Mouse (Mus musculus): ENCODE measurements around the gene Cdc123. TPM values are rescaled to one million over a fixed set of nuclear protein-coding genes. Genes with fewer than 3 reads are reported as not detected.

Cdc123 gene
- polyA plus RNA-seq, 1 experiment from 2014 or later, result 244 TPM

GRCm38 (mm10) chr2:5793771-5794170, 51.2 kb downstream of the Cdc123 start:
- H3K4me3 ChIP-seq (ENCODE audit: low read length), result no peak overlapping the region
- no peak for ATAC-seq
- no peaks in the 10 kb centered on the region for H3K27me3 ChIP-seq (replicated peaks; ENCODE audit: control insufficient read depth, insufficient read depth, low read length)
- no peaks in the 10 kb centered on the region for H3K4me1 ChIP-seq (ENCODE audit: control insufficient read depth, insufficient read depth, low read depth, low read length)
- no peak overlapping the region for H3K27ac ChIP-seq (ENCODE audit: low read depth, low read length)
- H3K4me2 ChIP-seq (ENCODE audit: low read length), result no peak overlapping the region
- H3K9ac ChIP-seq (ENCODE audit: low read depth, low read length), result no peak overlapping the region
- 92% methylated on average over 10 of the region's 10 CpGs for WGBS
- peaks cover 2% of the 10 kb centered on the region; the same call in 1 of the 2 replicates for H3K9me3 ChIP-seq (ENCODE audit: control insufficient read depth, low read length)
- H3K36me3 ChIP-seq (ENCODE audit: control insufficient read depth, insufficient read depth, low read length), result peaks cover 15% of the 10 kb centered on the region

GRCm38 (mm10) chr2:5792056-5792455, 52.9 kb downstream of the Cdc123 start:
- no peak for ATAC-seq
- Histone ChIP-seq H3K27me3 (replicated peaks; ENCODE audit: control insufficient read depth, insufficient read depth, low read length) (no peaks in the 10 kb centered on the region), H3K4me3 (ENCODE audit: low read length) (no peak overlapping the region), H3K9ac (ENCODE audit: low read depth, low read length) (no peak overlapping the region), H3K27ac (ENCODE audit: low read depth, low read length) (no peak overlapping the region), H3K4me2 (ENCODE audit: low read length) (no peak overlapping the region), H3K9me3 (ENCODE audit: control insufficient read depth, low read length) (peaks cover 2% of the 10 kb centered on the region; the same call in 1 of the 2 replicates), H3K4me1 (ENCODE audit: control insufficient read depth, insufficient read depth, low read depth, low read length) (no peaks in the 10 kb centered on the region), H3K36me3 (ENCODE audit: control insufficient read depth, insufficient read depth, low read length) (peaks cover 15% of the 10 kb centered on the region)
- WGBS, result 96% methylated on average over 5 of the region's 5 CpGs

GRCm38 (mm10) chr2:5789625-5790160, 55.3 kb downstream of the Cdc123 start:
- Histone ChIP-seq H3K27me3 (replicated peaks; ENCODE audit: control insufficient read depth, insufficient read depth, low read length) (no peaks in the 10 kb centered on the region), H3K4me3 (ENCODE audit: low read length) (no peak overlapping the region), H3K27ac (ENCODE audit: low read depth, low read length) (no peak overlapping the region), H3K4me1 (ENCODE audit: control insufficient read depth, insufficient read depth, low read depth, low read length) (no peaks in the 10 kb centered on the region), H3K9me3 (ENCODE audit: control insufficient read depth, low read length) (peaks cover 2% of the 10 kb centered on the region; the same call in 1 of the 2 replicates), H3K4me2 (ENCODE audit: low read length) (no peak overlapping the region), H3K36me3 (ENCODE audit: control insufficient read depth, insufficient read depth, low read length) (peaks cover 3% of the 10 kb centered on the region), H3K9ac (ENCODE audit: low read depth, low read length) (no peak overlapping the region)
- ATAC-seq, result no peak
- WGBS, result 28% methylated on average over 4 of the region's 4 CpGs

GRCm38 (mm10) chr2:5787391-5787790, 57.6 kb downstream of the Cdc123 start:
- H3K4me2 ChIP-seq (ENCODE audit: low read length), result no peak overlapping the region
- WGBS, result 96% methylated on average over 3 of the region's 3 CpGs
- ATAC-seq, result no peak
- no peaks in the 10 kb centered on the region for H3K27me3 ChIP-seq (replicated peaks; ENCODE audit: control insufficient read depth, insufficient read depth, low read length)
- H3K4me1 ChIP-seq (ENCODE audit: control insufficient read depth, insufficient read depth, low read depth, low read length), result no peaks in the 10 kb centered on the region
- H3K9ac ChIP-seq (ENCODE audit: low read depth, low read length), result no peak overlapping the region
- H3K36me3 ChIP-seq (ENCODE audit: control insufficient read depth, insufficient read depth, low read length), result no peaks in the 10 kb centered on the region
- no peaks in the 10 kb centered on the region for H3K9me3 ChIP-seq (ENCODE audit: control insufficient read depth, low read length)
- no peak overlapping the region for H3K27ac ChIP-seq (ENCODE audit: low read depth, low read length)
- H3K4me3 ChIP-seq (ENCODE audit: low read length), result no peak overlapping the region

- Histone ChIP-seq H3K27me3 (replicated peaks; ENCODE audit: control insufficient read depth, insufficient read depth, low read length) (no peaks in the 10 kb centered on the region), H3K4me1 (ENCODE audit: control insufficient read depth, insufficient read depth, low read depth, low read length) (no peaks in the 10 kb centered on the region), H3K27ac (ENCODE audit: low read depth, low read length) (no peak overlapping the region), H3K9ac (ENCODE audit: low read depth, low read length) (no peak overlapping the region), H3K4me3 (ENCODE audit: low read length) (no peak overlapping the region), H3K4me2 (ENCODE audit: low read length) (no peak overlapping the region), H3K36me3 (ENCODE audit: control insufficient read depth, insufficient read depth, low read length) (no peaks in the 10 kb centered on the region), H3K9me3 (ENCODE audit: control insufficient read depth, low read length) (no peaks in the 10 kb centered on the region)
- no peak for ATAC-seq
- 80% methylated on average over 2 of the region's 2 CpGs for WGBS
Measured at GRCm38 (mm10) chr2:5772464-5772863, 72.5 kb downstream of the Cdc123 start.

GRCm38 (mm10) chr2:5770708-5771241, 74.2 kb downstream of the Cdc123 start:
- Histone ChIP-seq H3K9me3 (ENCODE audit: control insufficient read depth, low read length) (no peaks in the 10 kb centered on the region), H3K36me3 (ENCODE audit: control insufficient read depth, insufficient read depth, low read length) (no peaks in the 10 kb centered on the region), H3K4me3 (ENCODE audit: low read length) (no peak overlapping the region), H3K4me2 (ENCODE audit: low read length) (no peak overlapping the region), H3K27me3 (replicated peaks; ENCODE audit: control insufficient read depth, insufficient read depth, low read length) (no peaks in the 10 kb centered on the region), H3K27ac (ENCODE audit: low read depth, low read length) (no peak overlapping the region), H3K9ac (ENCODE audit: low read depth, low read length) (no peak overlapping the region), H3K4me1 (ENCODE audit: control insufficient read depth, insufficient read depth, low read depth, low read length) (no peaks in the 10 kb centered on the region)
- 59% methylated on average over 8 of the region's 8 CpGs for WGBS
- peak; percentile 85 for ATAC-seq

GRCm38 (mm10) chr2:5769630-5770029, 75.3 kb downstream of the Cdc123 start:
- H3K4me1 ChIP-seq (ENCODE audit: control insufficient read depth, insufficient read depth, low read depth, low read length), result no peaks in the 10 kb centered on the region
- no peaks in the 10 kb centered on the region for H3K27me3 ChIP-seq (replicated peaks; ENCODE audit: control insufficient read depth, insufficient read depth, low read length)
- no peak for ATAC-seq
- no peak overlapping the region for H3K4me2 ChIP-seq (ENCODE audit: low read length)
- no peaks in the 10 kb centered on the region for H3K9me3 ChIP-seq (ENCODE audit: control insufficient read depth, low read length)
- no peak overlapping the region for H3K27ac ChIP-seq (ENCODE audit: low read depth, low read length)
- H3K9ac ChIP-seq (ENCODE audit: low read depth, low read length), result no peak overlapping the region
- H3K36me3 ChIP-seq (ENCODE audit: control insufficient read depth, insufficient read depth, low read length), result no peaks in the 10 kb centered on the region
- no peak overlapping the region for H3K4me3 ChIP-seq (ENCODE audit: low read length)

GRCm38 (mm10) chr2:5768946-5769345, 76.0 kb downstream of the Cdc123 start:
- no peaks in the 10 kb centered on the region for H3K36me3 ChIP-seq (ENCODE audit: control insufficient read depth, insufficient read depth, low read length)
- no peak overlapping the region for H3K27ac ChIP-seq (ENCODE audit: low read depth, low read length)
- 83% methylated on average over 4 of the region's 4 CpGs for WGBS
- H3K9me3 ChIP-seq (ENCODE audit: control insufficient read depth, low read length), result no peaks in the 10 kb centered on the region
- no peaks in the 10 kb centered on the region for H3K4me1 ChIP-seq (ENCODE audit: control insufficient read depth, insufficient read depth, low read depth, low read length)
- H3K4me2 ChIP-seq (ENCODE audit: low read length), result no peak overlapping the region
- no peak overlapping the region for H3K9ac ChIP-seq (ENCODE audit: low read depth, low read length)
- H3K4me3 ChIP-seq (ENCODE audit: low read length), result no peak overlapping the region
- no peaks in the 10 kb centered on the region for H3K27me3 ChIP-seq (replicated peaks; ENCODE audit: control insufficient read depth, insufficient read depth, low read length)
- no peak for ATAC-seq

GRCm38 (mm10) chr2:5762031-5762430, 82.9 kb downstream of the Cdc123 start:
- ATAC-seq, result no peak
- H3K4me1 ChIP-seq (ENCODE audit: control insufficient read depth, insufficient read depth, low read depth, low read length), result no peaks in the 10 kb centered on the region
- H3K27me3 ChIP-seq (replicated peaks; ENCODE audit: control insufficient read depth, insufficient read depth, low read length), result no peaks in the 10 kb centered on the region
- no peak overlapping the region for H3K9ac ChIP-seq (ENCODE audit: low read depth, low read length)
- 98% methylated on average over 3 of the region's 3 CpGs for WGBS
- no peak overlapping the region for H3K4me2 ChIP-seq (ENCODE audit: low read length)
- H3K27ac ChIP-seq (ENCODE audit: low read depth, low read length), result no peak overlapping the region
- no peak overlapping the region for H3K4me3 ChIP-seq (ENCODE audit: low read length)
- no peaks in the 10 kb centered on the region for H3K9me3 ChIP-seq (ENCODE audit: control insufficient read depth, low read length)
- H3K36me3 ChIP-seq (ENCODE audit: control insufficient read depth, insufficient read depth, low read length), result no peaks in the 10 kb centered on the region

Data from hindbrain, embryonic 16.5 days (tissue).